Mouse (Mus musculus): ENCODE results near the gene Adh6a. TPM values are rescaled to one million over a fixed set of nuclear protein-coding genes. Genes with fewer than 3 reads are reported as not detected.

The Adh6a gene
- not detected in 2 replicates for polyA plus RNA-seq (2012; rRNA removed)

DNA sequence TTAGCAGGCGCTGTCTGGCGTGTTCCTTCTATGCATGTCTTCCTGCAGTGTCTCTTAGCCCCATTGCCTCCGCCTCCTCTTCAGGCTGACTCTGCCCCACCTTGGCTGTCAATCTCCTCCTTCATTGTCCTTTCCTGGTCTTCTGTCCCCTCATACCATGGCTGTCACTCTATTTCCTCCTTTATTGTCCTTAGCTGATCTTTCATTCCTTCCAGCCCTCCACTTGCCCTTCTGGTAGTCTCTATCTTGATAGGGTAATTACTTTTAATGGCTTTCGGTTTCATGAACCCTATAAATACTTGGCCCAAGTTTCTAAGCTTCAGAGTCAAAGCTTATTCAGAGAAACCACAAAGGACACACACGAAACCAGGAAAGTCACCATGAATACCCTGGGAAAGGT, at the start of gene Adh6a:
Gene Adh6a, plus strand, starts transcription at position 322 of the 400 bp plus-strand sequence.
- TF ChIP-seq CTCF (IDR thresholded peaks at IDR 0.05; ENCODE audit: control insufficient read depth, insufficient read depth, insufficient replicate concordance, low read depth, low read length) = no peak
- TF ChIP-seq POLR2A (IDR thresholded peaks at IDR 0.05; ENCODE audit: control insufficient read depth, low read depth, low read length) = no peak

DNA sequence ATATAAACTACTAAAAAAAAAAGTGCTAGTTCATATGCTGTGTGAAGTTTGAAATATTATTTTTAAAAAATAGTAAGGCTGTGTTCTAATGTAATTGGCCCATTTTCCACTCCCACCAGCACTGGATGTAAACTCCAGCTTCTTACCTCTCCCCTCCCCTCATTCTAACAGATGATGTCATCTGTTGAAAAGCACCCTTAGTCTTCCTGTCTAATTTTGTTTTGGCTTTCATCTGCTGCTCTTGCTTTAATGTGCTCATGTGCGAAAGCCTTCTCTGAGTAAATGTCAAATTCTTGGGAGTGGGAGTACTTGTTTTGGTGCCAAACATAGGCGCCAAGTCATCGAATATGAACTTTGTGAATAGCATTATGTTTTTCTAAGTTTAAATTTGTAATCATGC, 48.4 kb upstream of the Adh6a start:
- TF ChIP-seq CTCF (IDR thresholded peaks at IDR 0.05; ENCODE audit: control insufficient read depth, insufficient read depth, insufficient replicate concordance, low read depth, low read length) (no peak), POLR2A (IDR thresholded peaks at IDR 0.05; ENCODE audit: control insufficient read depth, low read depth, low read length) (no peak)
- H3K4me3 ChIP-seq (ENCODE audit: control insufficient read depth, low read depth, low read length) = no peak overlapping the region
- H3K4me1 ChIP-seq (ENCODE audit: control insufficient read depth, insufficient read depth, low read length) = no peaks in the 10 kb centered on the region
- no peaks in the 10 kb centered on the region for H3K36me3 ChIP-seq (ENCODE audit: control insufficient read depth, insufficient read depth, low read length)
- H3K27ac ChIP-seq (ENCODE audit: control insufficient read depth, insufficient read depth, low read depth, low read length) = no peak overlapping the region
- H3K27me3 ChIP-seq (ENCODE audit: control insufficient read depth, insufficient read depth, low read length) = no peaks in the 10 kb centered on the region

More for the DNA sequence above, at the start of gene Adh6a:
- H3K27ac ChIP-seq (ENCODE audit: control insufficient read depth, insufficient read depth, low read depth, low read length) = no peak within 1 kb of the TSS
- no peaks in the 10 kb centered on the region for H3K27me3 ChIP-seq (ENCODE audit: control insufficient read depth, insufficient read depth, low read length)
- H3K36me3 ChIP-seq (ENCODE audit: control insufficient read depth, insufficient read depth, low read length) = no peaks in the 10 kb centered on the region
- peaks cover 2% of the 10 kb centered on the region; the same call in 1 of the 2 replicates for H3K4me1 ChIP-seq (ENCODE audit: control insufficient read depth, insufficient read depth, low read length)
- no peak within 1 kb of the TSS for H3K4me3 ChIP-seq (ENCODE audit: control insufficient read depth, low read depth, low read length)

DNA sequence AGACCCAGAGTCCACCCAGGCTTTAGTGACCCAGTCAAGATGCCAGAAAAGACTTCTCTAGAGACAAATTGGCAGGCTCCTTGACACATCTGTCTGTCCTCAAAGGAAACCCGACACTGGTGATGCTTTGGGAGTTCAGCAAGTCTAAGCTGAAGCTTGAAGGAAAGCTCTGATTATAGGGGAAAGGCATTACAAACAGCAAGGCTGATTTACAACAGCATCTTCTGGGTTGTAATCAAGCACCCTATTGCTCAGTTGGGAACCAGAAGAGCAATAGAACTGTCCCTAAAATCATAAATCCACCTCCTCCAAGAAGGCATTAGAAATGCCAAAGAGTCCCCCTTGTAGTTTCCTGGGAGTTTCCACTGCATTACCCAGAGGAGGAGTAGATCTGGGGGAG, 42.6 kb upstream of the Adh6a start:
- H3K36me3 ChIP-seq (ENCODE audit: control insufficient read depth, insufficient read depth, low read length) = no peaks in the 10 kb centered on the region
- no peak overlapping the region for H3K27ac ChIP-seq (ENCODE audit: control insufficient read depth, insufficient read depth, low read depth, low read length)
- TF ChIP-seq CTCF (IDR thresholded peaks at IDR 0.05; ENCODE audit: control insufficient read depth, insufficient read depth, insufficient replicate concordance, low read depth, low read length) = no peak
- no peak for TF ChIP-seq POLR2A (IDR thresholded peaks at IDR 0.05; ENCODE audit: control insufficient read depth, low read depth, low read length)
- H3K27me3 ChIP-seq (ENCODE audit: control insufficient read depth, insufficient read depth, low read length) = no peaks in the 10 kb centered on the region
- H3K4me1 ChIP-seq (ENCODE audit: control insufficient read depth, insufficient read depth, low read length) = no peaks in the 10 kb centered on the region
- H3K4me3 ChIP-seq (ENCODE audit: control insufficient read depth, low read depth, low read length) = no peak overlapping the region

- Histone ChIP-seq H3K27me3 (ENCODE audit: control insufficient read depth, insufficient read depth, low read length) (no peaks in the 10 kb centered on the region), H3K27ac (ENCODE audit: control insufficient read depth, insufficient read depth, low read depth, low read length) (no peak overlapping the region), H3K4me3 (ENCODE audit: control insufficient read depth, low read depth, low read length) (no peak overlapping the region; the same call in 1 of the 2 replicates), H3K4me1 (ENCODE audit: control insufficient read depth, insufficient read depth, low read length) (no peaks in the 10 kb centered on the region), H3K36me3 (ENCODE audit: control insufficient read depth, insufficient read depth, low read length) (no peaks in the 10 kb centered on the region)
- TF ChIP-seq CTCF (IDR thresholded peaks at IDR 0.05; ENCODE audit: control insufficient read depth, insufficient read depth, insufficient replicate concordance, low read depth, low read length) (no peak), POLR2A (IDR thresholded peaks at IDR 0.05; ENCODE audit: control insufficient read depth, low read depth, low read length) (no peak)
These were observed 41.8 kb upstream of the Adh6a start for GRCm38 (mm10) chr3:138271297-138271696.

DNA sequence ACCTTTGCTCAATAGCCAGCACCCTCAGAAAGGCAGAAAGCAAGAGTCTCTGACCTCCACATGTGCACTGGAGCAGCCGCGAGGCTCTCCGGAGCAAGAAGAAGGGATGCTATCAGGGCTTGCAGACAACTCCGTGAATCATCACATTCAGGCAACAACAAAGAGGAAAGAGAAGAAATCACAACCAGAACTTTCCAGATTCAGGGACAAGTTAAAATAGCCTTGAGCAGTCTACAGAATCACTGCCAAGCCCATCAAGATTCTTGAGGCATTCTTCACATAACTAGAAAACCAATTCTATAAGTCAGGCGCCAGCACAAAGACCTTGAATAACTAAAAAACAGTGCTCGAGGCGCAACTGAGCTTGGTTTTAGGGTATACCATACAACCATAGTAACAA, 40.0 kb upstream of the Adh6a start:
- H3K27ac ChIP-seq (ENCODE audit: control insufficient read depth, insufficient read depth, low read depth, low read length) = no peak overlapping the region
- no peaks in the 10 kb centered on the region for H3K27me3 ChIP-seq (ENCODE audit: control insufficient read depth, insufficient read depth, low read length)
- H3K36me3 ChIP-seq (ENCODE audit: control insufficient read depth, insufficient read depth, low read length) = no peaks in the 10 kb centered on the region
- H3K4me3 ChIP-seq (ENCODE audit: control insufficient read depth, low read depth, low read length) = peak overlapping the region; percentile 18
- no peak for TF ChIP-seq CTCF (IDR thresholded peaks at IDR 0.05; ENCODE audit: control insufficient read depth, insufficient read depth, insufficient replicate concordance, low read depth, low read length)
- H3K4me1 ChIP-seq (ENCODE audit: control insufficient read depth, insufficient read depth, low read length) = no peaks in the 10 kb centered on the region

- H3K4me3 ChIP-seq (ENCODE audit: control insufficient read depth, low read depth, low read length) = no peak overlapping the region
- no peaks in the 10 kb centered on the region for H3K36me3 ChIP-seq (ENCODE audit: control insufficient read depth, insufficient read depth, low read length)
- TF ChIP-seq CTCF (IDR thresholded peaks at IDR 0.05; ENCODE audit: control insufficient read depth, insufficient read depth, insufficient replicate concordance, low read depth, low read length) = no peak
- no peak for TF ChIP-seq POLR2A (IDR thresholded peaks at IDR 0.05; ENCODE audit: control insufficient read depth, low read depth, low read length)
- no peaks in the 10 kb centered on the region for H3K27me3 ChIP-seq (ENCODE audit: control insufficient read depth, insufficient read depth, low read length)
- H3K27ac ChIP-seq (ENCODE audit: control insufficient read depth, insufficient read depth, low read depth, low read length) = no peak overlapping the region
- H3K4me1 ChIP-seq (ENCODE audit: control insufficient read depth, insufficient read depth, low read length) = no peaks in the 10 kb centered on the region
These were observed 38.0 kb upstream of the Adh6a start for GRCm38 (mm10) chr3:138275100-138275499.

- H3K4me1 ChIP-seq (ENCODE audit: control insufficient read depth, insufficient read depth, low read length) = no peaks in the 10 kb centered on the region
- H3K4me3 ChIP-seq (ENCODE audit: control insufficient read depth, low read depth, low read length) = no peak overlapping the region
- no peak overlapping the region for H3K27ac ChIP-seq (ENCODE audit: control insufficient read depth, insufficient read depth, low read depth, low read length)
- TF ChIP-seq POLR2A (IDR thresholded peaks at IDR 0.05; ENCODE audit: control insufficient read depth, low read depth, low read length) (no peak), CTCF (IDR thresholded peaks at IDR 0.05; ENCODE audit: control insufficient read depth, insufficient read depth, insufficient replicate concordance, low read depth, low read length) (no peak)
- no peaks in the 10 kb centered on the region for H3K27me3 ChIP-seq (ENCODE audit: control insufficient read depth, insufficient read depth, low read length)
- H3K36me3 ChIP-seq (ENCODE audit: control insufficient read depth, insufficient read depth, low read length) = no peaks in the 10 kb centered on the region
These were observed 30.5 kb upstream of the Adh6a start for GRCm38 (mm10) chr3:138282556-138282955.

DNA sequence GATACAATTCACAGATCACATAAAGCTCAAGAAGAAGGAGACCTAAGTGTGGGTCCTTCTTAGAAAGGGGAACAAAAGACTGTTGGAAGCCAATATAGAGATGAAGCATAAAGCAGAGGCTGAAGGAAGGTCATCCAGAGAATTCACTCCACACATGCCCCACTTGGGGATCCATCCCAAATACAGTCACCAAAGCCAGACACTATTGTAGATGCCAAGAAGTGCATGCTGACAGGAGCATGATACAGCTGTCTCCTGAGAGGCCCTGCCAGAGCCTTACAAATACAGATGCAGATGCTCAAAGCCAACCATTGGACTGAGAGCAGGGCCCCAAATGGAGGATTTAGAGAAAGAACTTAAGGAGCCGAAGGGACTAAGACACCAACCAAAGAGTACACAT, 29.3 kb upstream of the Adh6a start:
- Histone ChIP-seq H3K4me3 (ENCODE audit: control insufficient read depth, low read depth, low read length) (no peak overlapping the region), H3K27me3 (ENCODE audit: control insufficient read depth, insufficient read depth, low read length) (no peaks in the 10 kb centered on the region), H3K4me1 (ENCODE audit: control insufficient read depth, insufficient read depth, low read length) (no peaks in the 10 kb centered on the region), H3K36me3 (ENCODE audit: control insufficient read depth, insufficient read depth, low read length) (no peaks in the 10 kb centered on the region), H3K27ac (ENCODE audit: control insufficient read depth, insufficient read depth, low read depth, low read length) (no peak overlapping the region)
- no peak for TF ChIP-seq CTCF (IDR thresholded peaks at IDR 0.05; ENCODE audit: control insufficient read depth, insufficient read depth, insufficient replicate concordance, low read depth, low read length)
- no peak for TF ChIP-seq POLR2A (IDR thresholded peaks at IDR 0.05; ENCODE audit: control insufficient read depth, low read depth, low read length)

Measured in testis, adult 2 months (tissue).